Mouse (Mus musculus): Measurements from ENCODE around the gene Ywhaq.

DNA sequence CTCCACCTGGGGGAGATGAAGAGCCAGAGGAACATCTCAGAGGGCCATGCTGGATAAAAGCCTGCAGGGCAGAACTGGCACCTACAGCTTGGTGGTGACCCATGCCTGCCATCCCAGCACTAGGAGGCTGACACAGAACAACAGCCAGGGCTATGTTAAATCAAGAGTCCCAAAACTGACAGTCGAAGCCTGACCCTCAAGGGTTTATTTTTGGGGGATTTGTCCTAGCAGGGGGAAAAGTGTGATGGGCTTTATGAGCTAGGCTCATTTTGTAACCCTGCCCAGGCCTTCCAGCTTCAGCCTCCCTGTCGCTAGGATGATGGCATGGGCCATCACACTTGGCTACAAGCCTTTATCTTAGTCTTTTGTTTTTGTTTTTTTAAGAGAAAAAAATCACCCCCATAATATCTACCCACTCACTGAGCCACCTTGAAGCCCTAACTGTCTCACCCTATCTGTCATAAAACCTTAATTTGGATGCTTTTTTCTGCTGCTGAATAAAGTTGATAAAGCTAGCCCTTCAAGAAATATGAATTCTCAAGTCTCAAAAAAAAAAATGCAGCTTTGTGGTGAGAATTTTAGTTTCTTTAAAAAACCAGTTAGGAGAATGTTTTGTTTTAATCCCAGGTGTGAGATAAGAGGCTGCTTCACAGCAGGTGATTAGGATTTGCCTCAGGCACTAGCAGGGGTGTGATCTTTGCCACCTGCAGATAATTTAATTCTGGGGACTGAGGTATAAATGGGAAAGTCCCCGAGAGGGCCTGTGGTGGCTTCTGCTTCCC is 41.9 kb downstream of the Ywhaq start:
- TF ChIP-seq EP300 (IDR thresholded peaks at IDR 0.05; ENCODE audit: low read depth) = peak; percentile 72
- no peak for TF ChIP-seq CTCF (IDR thresholded peaks at IDR 0.05; ENCODE audit: low read depth)

Data from liver, embryonic 14.5 days (tissue).